Mouse (Mus musculus) CD4-positive helper T cell, adult 2 months (primary cell): ENCODE measurements around the gene Vmn2r1.
A peak's percentile ranks its signal among the peaks of the same experiment; 100 is the strongest.

Experiments used
- DNase-seq: peaks from one replicate; pipeline ENCODE4 v3.0.0-alpha.2; 2012; ENCODE audit warnings: low read depth, missing footprints, low spot score

Vmn2r1 gene

GRCm38 (mm10) chr3:64081247-64081646, at the start of gene Vmn2r1:
Gene Vmn2r1 (plus strand): TSS chr3:64081547.
- DNase-seq: no peak

- no peak for DNase-seq
These were observed 43.1 kb upstream of the Vmn2r1 start for GRCm38 (mm10) chr3:64038136-64038841.

- peak; percentile 43 for DNase-seq
These were observed 41.2 kb upstream of the Vmn2r1 start for GRCm38 (mm10) chr3:64039818-64040784.

GRCm38 (mm10) chr3:64112707-64113106, 31.4 kb downstream of the Vmn2r1 start:
- DNase-seq: no peak

GRCm38 (mm10) chr3:64113352-64114046, 32.2 kb downstream of the Vmn2r1 start:
- no peak for DNase-seq

GRCm38 (mm10) chr3:64141878-64142508, 60.6 kb downstream of the Vmn2r1 start, which contains the start of gene Vmn2r2:
Gene Vmn2r2 (minus strand): TSS chr3:64141928.
- no peak for DNase-seq
